Mouse (Mus musculus) neural tube, postnatal 0 days (tissue): Measurements from ENCODE around the gene Fosb. TPM values are rescaled to one million over a fixed set of nuclear protein-coding genes. Genes with fewer than 3 reads are reported as not detected.

Experiments
- polyA plus RNA-seq: library from polyadenylated mRNA; unstranded; fragments of >200 nt; fragmentation: Nextera tagmentation; extraction: Ambion mirVana; gene quantifications from 2 replicates; pipeline ENCODE4 v1.2.1, GENCODE M21; 2015

The Fosb gene
- polyA plus RNA-seq = 0.13 and 0.23 TPM in 2 replicates

DNA sequence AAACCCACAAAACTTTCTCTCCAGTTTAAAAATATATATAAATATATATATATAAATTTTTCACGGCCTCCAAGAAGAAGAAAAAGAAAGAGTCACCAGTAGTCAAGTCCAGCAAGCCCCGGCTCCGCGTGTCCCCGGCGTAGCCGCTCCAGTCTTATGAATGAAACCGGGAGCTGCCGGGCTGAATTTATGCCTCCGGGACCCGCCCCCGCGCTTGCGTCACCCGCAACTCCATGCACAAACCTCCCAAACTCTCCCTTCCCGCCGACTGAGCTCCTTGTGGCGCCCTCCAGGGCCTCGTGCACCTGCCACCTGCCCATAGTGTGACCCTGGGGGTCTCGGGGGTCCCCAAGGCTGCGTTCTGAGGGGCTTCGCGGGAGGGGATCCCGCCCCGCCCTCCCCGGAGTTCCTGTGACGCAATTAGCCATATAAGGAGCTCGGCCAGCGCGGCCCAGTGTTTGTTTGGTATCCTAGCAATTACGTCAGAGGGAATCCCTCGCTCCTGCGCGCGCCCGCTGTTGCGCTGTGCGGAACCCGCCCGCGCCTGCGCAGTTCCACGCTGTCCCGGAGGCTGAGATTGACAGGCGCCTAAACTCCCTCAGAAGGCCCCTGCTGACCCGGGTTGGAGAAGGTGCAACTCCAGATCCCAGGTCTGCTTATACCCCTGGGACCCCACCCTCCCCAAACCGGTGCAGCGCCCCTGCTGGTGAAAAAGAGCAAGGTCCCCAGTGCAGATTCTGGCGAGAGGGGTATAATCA is at the start of gene Fosb:
Gene Fosb, minus strand, starts transcription at position 168 of the 758 bp plus-strand sequence.

DNA sequence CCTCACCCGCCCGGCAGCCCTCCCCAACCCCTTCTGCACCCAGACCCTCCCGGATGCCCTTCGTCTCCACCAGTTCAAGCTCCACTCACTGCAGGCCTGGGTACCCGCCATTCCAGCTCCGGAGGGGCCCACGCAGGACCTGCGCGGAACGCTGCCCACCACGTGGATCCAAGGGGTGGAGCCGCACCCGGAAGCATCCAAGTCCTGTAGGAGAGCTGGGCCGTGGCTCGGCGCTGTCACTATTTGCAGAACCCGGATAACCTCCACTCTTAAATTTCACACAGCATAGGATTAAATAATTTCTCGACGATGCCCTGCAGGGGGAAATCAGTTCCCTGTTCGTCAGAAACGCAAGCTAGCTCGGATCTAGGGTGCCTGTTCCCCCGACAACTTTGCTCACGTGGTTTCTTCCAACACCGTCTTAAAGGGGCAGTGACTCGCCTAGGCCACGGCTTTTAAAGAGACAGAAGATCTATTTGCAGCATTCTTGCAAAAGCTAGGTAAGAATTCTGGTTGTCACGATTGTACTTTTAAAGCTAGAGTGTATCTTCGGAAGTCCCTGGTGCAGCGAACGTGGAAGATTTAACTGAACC is 49.5 kb upstream of the Fosb start, which contains the start of the genes Cd3eap and Ppp1r13l:
Gene Cd3eap, minus strand, starts transcription at position 185 of the 593 bp plus-strand sequence.
Gene Ppp1r13l, plus strand, starts transcription at position 451 of the 593 bp plus-strand sequence.

DNA sequence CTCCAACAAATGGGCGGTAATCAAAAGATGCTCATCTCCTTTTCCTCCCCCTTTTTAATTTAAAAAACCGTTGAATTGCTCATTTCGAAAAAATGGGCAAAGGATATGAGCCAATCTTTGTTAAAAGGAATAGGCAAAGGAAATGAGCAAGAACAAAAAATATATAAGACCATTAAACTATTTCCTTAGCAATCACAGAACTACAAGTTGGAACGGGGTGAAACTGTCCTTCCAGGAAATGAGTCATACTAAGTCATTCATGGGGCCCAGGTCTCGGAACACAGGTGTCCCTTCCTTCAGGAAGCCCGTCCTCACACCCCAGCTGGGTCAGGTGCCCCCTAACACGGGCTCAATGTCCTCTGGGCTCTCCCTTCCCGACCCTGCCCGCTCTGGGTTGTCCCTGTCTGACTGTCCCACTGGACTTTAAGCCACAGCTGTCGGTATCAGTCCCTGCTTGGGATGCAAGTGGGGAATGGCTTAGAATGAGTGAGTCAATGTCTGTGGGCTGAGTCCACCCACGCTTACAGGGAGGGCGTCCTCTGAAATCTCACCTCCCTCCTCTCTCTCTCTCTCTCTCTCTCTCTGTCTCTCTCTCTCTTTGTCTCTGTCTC is 34.5 kb upstream of the Fosb start, which contains the start of gene Ercc1:
Gene Ercc1, plus strand, starts transcription at position 542 of the 611 bp plus-strand sequence.

DNA sequence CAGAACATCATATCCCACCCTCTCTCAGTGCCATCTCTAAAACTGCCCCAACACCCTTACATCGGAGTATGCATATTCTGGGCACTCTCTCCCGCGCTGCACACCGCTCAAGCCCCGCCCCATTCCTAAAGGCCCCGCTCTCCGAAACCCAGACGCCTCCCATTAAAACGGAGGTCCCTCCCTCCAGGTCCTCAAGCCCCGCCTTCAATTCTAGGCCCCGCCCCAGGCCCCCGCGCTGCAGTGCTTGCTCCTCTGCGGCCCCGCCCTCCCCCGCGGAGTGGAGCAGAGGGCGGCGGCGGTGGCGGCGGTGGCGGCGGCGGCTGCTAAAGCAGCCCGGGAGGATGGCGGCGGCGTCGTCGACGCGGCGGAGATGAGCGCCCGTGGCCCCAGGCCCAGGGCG is 27.5 kb downstream of the Fosb start, which contains the start of gene Rtn2:
Gene Rtn2, plus strand, starts transcription at position 240 of the 400 bp plus-strand sequence.

DNA sequence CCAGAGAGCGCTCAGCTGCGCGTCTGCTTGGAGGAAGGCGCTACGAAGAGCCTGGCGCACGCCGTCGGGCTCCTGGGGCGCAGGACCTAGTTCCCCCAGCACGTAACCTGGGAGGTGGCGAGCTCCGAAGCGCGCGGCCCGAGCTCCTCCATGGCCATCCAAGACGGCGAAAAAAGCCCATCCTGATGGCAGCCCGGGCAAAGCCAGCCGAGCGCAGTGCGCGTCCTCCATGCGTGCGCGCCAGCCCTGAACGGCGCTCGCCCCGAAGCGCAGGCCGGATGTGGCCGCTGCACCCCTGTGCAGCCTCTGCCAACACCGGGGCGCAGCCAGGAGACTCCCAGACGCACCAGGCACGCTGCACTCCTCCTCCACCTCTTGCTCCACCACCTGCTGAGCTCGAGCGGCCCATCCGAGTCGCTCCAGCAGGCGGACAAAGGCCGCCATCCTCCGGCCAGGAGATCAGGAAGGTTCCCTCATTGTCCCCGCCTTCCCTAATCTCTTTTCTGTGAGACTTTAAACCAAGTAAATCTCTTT is 30.2 kb downstream of the Fosb start, which contains the start of gene Ppm1n:
Gene Ppm1n, minus strand, starts transcription at position 484 of the 534 bp plus-strand sequence.

DNA sequence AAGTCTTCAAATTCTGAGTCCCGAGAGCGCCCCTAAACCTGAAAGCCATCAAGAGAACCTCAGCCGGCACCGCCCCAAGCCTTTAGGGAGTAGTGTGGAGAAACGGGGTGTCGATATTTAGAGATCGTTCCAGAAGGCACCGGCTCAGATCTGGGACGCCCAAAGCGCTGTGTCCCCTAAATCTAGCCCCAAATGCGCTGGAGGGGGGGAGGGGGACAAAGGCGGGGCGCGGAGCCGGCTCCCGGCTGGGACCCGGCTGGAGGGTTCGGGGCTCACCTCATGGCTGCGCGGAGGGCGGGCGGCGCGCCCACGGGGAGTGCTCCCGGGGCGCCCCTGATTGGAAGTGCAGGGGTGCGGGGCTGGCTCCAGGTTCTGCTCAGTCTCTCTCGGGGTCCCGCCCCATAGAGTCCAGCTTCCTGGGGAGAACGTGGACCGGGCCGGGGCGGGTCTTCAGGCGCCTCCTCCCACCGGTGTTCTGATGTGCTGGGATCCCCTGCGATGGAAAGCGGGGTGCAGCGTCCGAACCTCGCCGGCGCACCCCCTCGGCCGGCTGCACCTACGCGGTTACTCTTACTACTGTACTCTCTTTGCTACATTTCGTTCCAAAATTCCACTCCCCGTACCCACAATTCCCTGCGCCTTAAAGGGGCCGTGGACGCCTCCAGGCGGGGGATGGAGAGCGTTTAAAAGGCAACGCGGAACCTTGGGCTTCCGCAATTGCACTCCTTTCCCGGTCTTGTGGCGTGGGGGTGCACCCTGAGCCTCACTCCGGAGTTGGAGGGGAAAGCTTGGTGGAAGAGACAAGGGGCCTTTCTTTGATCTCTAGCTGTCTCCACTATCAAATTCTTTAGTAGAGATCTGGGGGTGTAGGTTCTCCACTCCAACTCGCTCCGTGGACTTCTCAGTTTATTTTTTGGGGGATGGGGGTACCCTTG is 38.3 kb downstream of the Fosb start, which contains the start of gene Vasp:
Gene Vasp, minus strand, starts transcription at position 580 of the 935 bp plus-strand sequence.

Other genes with a start within 250 kb of the Fosb start
- 48.3 and 65.5 TPM in 2 replicates for gene Dmwd, start 233.8 kb downstream of the Fosb start, polyA plus RNA-seq
- gene Dmpk, start 226.2 kb downstream of the Fosb start, polyA plus RNA-seq = 7.8 TPM in 2 replicates
- 1.9 and 2.0 TPM in 2 replicates for gene Six5, start 215.5 kb downstream of the Fosb start, polyA plus RNA-seq
- 6.2 and 6.3 TPM in 2 replicates for gene Gm4969, start 191.7 kb downstream of the Fosb start, polyA plus RNA-seq
- gene Fbxo46, start 190.2 kb downstream of the Fosb start, polyA plus RNA-seq = 10.3 and 11.0 TPM in 2 replicates
- 25.2 and 26.6 TPM in 2 replicates for gene Qpctl, start 160.8 kb downstream of the Fosb start, polyA plus RNA-seq
- 115 and 116 TPM in 2 replicates for gene Snrpd2, start 160.3 kb downstream of the Fosb start, polyA plus RNA-seq
- gene Gipr, start 143.9 kb downstream of the Fosb start, polyA plus RNA-seq = 0.84 and 1.1 TPM in 2 replicates
- gene Eml2, start 133.6 kb downstream of the Fosb start, polyA plus RNA-seq = 26.8 and 28.3 TPM in 2 replicates
- gene Gpr4, start 97.5 kb downstream of the Fosb start, polyA plus RNA-seq = 5.1 and 5.6 TPM in 2 replicates
- 33.3 and 38.2 TPM in 2 replicates for gene Opa3, start 81.7 kb downstream of the Fosb start, polyA plus RNA-seq
- gene Vasp, start 38.2 kb downstream of the Fosb start, polyA plus RNA-seq = 31.8 and 36.1 TPM in 2 replicates
- gene Ppm1n, start 30.0 kb downstream of the Fosb start, polyA plus RNA-seq = 1.1 and 2.7 TPM in 2 replicates
- gene Rtn2, start 27.4 kb downstream of the Fosb start, polyA plus RNA-seq = 119 and 126 TPM in 2 replicates
- gene Ercc1, start 34.7 kb upstream of the Fosb start, polyA plus RNA-seq = 72.6 and 76.5 TPM in 2 replicates
- gene Cd3eap, start 49.4 kb upstream of the Fosb start, polyA plus RNA-seq = 19.8 and 23.3 TPM in 2 replicates
- 1.0 and 1.2 TPM in 2 replicates for gene Ppp1r13l, start 49.7 kb upstream of the Fosb start, polyA plus RNA-seq
- 13.1 and 15.2 TPM in 2 replicates for gene Ercc2, start 72.0 kb upstream of the Fosb start, polyA plus RNA-seq
- gene Klc3, start 94.1 kb upstream of the Fosb start, polyA plus RNA-seq = 1.0 and 1.9 TPM in 2 replicates
- gene Ckm, start 94.7 kb upstream of the Fosb start, polyA plus RNA-seq = 5.1 and 5.3 TPM in 2 replicates
- gene Mark4, start 148.8 kb upstream of the Fosb start, polyA plus RNA-seq = 20.9 and 23.9 TPM in 2 replicates
- gene Exoc3l2, start 153.3 kb upstream of the Fosb start, polyA plus RNA-seq = 3.6 and 3.9 TPM in 2 replicates
- gene Bloc1s3, start 198.3 kb upstream of the Fosb start, polyA plus RNA-seq = 4.4 and 5.5 TPM in 2 replicates
- gene Trappc6a, start 198.3 kb upstream of the Fosb start, polyA plus RNA-seq = 36.9 and 39.7 TPM in 2 replicates
- gene Nkpd1, start 207.8 kb upstream of the Fosb start, polyA plus RNA-seq = 1.4 and 2.5 TPM in 2 replicates